Mouse (Mus musculus) gastrocnemius, adult 2 months (tissue): ENCODE measurements around the gene Megf8. TPM values are rescaled to one million over a fixed set of nuclear protein-coding genes. Genes with fewer than 3 reads are reported as not detected.
A peak's percentile ranks its signal among the peaks of the same experiment; 100 is the strongest.

ENCODE experiments used
- DNase-seq: peaks from one replicate; pipeline ENCODE4 v3.0.0; 2022
- H3K27ac ChIP-seq: fragments of 200-600 bp; 2 replicates; pipeline ENCODE4 v1.8.1; 2022; ENCODE audit warnings: mild to moderate bottlenecking
- H3K4me3 ChIP-seq: fragments of 200-600 bp; 2 replicates; pipeline ENCODE4 v1.8.1; 2022; ENCODE audit warnings: mild to moderate bottlenecking, moderate library complexity
- CTCF ChIP-seq: fragments of 200-600 bp; IDR thresholded peaks from 2 replicates; pipeline ENCODE4 v1.8.1; 2022; ENCODE audit warnings: antibody characterized with exemption, mild to moderate bottlenecking, moderate library complexity
- intact Hi-C: fragments of 180-260 bp; cut with DNase I; formaldehyde crosslinking; loops from one replicate; pipeline ENCODE4 v1.15.1; 2025
- total RNA-seq, 2 experiments: library from RNA; stranded (reverse); gene quantifications; 2 replicates each; pipeline ENCODE4 v1.2.3; 2021

Megf8 gene
- total RNA-seq, 2 experiments from 2014 or later = 16.9 to 19.6 TPM

DNA sequence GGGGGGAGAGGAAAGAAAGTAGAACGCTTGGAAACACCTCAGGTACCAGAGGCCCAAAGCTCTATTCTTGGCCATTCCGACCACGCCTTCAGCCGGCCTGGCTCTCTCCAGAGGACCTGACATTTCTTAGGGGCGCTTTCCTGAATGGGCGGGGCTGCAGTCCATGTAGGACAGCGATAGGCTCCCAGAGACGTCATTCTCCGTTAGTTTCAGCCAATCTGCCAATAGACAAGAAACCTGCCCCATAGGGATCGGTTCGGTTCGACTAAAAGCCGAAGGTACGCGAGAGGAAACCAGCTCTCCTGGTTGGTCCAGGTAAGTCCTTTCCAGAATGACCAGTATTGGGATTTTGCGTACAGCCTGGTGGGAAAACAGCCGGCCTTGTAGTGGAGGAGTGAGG, 59.6 kb downstream of the Megf8 start:
- TF ChIP-seq CTCF = no peak
- intact Hi-C loops = no loop called here
- peak overlapping the region; percentile 79 for H3K27ac ChIP-seq

DNA sequence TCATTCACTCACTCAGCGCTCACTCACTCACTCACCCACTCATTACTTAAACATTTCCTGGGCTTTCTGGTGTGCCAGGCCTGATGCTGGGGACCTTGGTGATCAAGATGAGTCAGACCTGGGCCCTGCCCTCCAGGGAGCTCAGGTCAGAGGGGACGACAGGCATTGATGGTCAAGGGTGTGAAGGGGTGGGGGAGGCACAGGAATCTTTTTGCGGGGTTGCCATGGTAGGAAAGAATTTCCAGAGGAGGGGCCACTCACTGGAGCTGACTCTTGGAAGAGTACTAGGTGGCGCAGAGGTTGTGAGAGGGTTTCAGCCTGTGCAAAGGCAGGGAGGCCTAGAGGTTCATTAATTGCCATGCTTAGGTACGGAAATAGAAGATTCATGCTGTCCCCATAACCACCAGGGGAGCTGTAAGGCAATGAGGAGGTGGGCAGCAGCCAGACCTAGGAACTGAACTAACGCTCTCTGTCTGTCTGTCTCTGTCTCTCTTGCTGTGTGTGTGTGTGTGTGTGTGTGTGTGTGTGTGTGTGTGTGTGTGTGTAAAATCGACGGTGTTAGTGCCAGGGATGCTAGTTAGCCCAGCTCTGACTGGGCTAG, 60.2 kb downstream of the Megf8 start:
- no peak for DNase-seq
- Histone ChIP-seq H3K4me3 (peak overlapping the region; percentile 73), H3K27ac (peak overlapping the region; percentile 79; the same call in 1 of the 2 replicates)
- intact Hi-C loops = no loop called here
- TF ChIP-seq CTCF = peak; percentile 27; the same call in 1 of the 2 replicates

More for the DNA sequence above, 59.6 kb downstream of the Megf8 start:
- H3K4me3 ChIP-seq = peak overlapping the region; percentile 73
- DNase-seq = peak; percentile 87

DNA sequence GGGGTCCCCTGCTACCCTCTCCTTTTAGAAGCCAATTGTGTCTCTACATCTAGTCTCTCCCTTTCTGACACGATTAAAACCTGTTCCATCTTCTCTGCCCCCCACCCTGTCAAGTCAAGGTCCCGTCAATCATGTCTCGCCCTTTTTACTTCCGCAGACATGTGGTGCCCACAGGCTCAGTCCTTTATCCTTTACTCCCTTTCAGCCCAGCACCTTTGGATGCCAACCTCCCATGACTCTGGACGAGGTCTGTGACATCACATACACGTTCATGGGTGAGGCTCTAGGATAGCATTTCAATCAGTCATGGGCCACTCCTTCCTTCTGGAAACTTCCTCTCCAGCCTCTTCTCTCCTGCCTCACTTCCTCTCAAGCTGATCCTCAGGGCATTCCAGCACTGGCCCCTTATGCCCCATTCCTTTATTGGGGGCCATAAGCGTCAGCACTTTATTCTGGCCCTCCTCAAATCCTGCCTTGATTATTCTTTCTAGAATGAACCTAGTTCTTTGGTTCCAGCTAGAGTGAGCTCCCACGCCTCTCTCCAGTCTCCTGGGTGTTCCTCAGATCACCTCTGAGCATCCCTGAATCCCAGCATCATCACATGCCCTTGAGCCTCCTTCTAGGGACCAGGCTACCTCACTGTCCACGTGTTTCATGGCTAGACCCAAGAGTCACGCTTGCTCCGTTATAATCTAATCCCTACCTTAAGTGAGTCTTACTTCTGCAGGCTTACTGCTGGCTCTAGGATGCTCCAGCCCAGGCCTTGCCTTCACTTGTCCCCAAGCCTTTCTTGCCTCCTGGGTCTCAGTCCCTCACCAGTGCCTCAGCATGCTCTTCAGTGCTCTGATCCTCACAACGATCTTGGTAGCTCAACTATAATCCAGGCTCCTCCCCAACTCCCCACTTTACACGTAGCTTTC, 61.5 kb downstream of the Megf8 start:
- DNase-seq = no peak
- intact Hi-C loops = no loop called here

DNA sequence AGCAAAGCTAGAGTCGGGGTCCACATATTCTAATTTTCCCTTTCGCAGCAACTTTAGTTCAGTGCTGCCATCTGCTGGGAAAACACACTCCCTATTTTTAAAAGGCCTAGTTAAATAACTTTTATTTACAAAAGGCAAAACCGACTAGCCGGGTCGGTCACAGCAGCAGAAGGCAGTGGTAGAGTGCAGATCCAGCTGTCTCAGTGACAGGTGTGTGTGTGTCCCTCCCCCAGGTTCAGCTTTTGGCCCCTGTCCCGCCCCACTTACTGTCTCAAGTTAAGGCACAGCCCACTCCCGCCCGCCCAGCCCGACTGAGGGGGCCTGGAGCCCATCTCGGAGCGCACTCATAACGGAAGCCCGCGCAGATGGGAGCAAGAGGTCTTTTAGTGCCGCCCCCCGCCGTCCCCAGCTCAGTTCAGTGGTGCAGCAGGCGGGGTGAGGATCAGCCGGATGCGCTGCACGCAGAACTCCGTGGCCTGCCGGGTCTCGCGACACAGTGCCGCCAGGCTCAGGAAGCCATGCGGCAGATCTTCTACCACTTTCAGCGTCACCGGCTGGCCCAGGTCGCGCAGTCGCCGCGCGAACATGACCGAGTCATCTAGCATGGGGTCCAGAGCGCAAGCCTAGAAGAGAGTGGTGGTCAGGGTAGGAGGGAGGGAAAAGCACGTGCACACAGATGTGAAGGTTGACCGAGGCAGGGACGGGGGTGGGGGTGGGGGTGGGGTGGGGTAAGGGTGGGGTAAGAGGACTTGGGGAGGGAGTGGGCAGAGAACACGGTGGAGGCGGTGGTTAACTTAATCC, 62.8 kb downstream of the Megf8 start:
- Histone ChIP-seq H3K27ac (peak overlapping the region; percentile 65), H3K4me3 (peak overlapping the region; percentile 60)
- no peak for DNase-seq
- intact Hi-C loops = loop anchor here (5.0 kb wide), 1 partner anchor 62 kb away; the partner anchor contains the start of gene Megf8
- peak; percentile 60 for TF ChIP-seq CTCF

More for the DNA sequence above, 61.5 kb downstream of the Megf8 start:
- H3K27ac ChIP-seq = no peak overlapping the region
- no peak for TF ChIP-seq CTCF
- no peak overlapping the region for H3K4me3 ChIP-seq

DNA sequence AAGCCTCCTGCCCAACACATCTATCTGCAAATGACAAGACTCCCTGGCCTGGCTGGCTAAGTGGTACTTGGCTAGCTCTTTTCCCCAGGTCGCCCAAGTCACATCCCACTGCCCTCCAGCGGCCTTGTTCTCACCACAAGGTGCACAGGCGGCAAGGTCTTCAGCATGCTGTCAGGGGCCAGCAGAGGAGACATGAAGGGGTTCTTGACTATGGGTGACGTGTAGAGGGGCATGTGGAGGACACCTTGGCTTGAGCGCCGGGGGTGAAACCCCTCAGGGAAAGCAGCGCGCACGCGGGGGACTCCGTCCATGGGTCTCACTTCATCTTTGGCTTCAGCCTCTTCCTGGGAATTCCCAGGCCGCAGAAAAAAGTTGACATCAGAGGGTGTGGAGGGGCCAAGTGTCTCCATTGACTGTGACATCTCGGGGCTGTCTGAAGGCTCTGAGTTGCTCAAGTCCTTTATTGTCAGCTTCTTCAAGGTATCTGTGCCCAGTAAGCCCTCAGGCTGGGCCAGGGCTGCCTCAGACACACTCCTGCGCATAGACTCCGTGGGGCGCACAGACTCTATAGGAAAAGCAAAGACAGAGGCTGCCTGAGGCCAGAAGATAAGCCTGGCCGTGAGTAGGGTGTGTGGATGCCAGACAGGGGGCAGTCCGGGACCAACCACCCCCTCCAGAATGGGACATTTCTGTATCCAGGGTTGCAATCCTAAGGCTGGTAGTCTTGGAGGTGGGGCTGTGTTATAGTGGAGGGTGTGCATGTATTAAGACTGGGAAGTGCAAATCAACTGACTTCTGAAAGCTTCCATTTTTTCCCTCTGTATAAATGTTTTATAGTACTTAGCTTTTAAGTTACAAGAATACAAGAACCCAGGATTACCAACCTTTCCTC, 63.7 kb downstream of the Megf8 start:
- DNase-seq = no peak
- intact Hi-C loops = loop anchor here (5.0 kb wide), 1 partner anchor 63 kb away; the partner anchor contains the start of gene Megf8
- TF ChIP-seq CTCF = no peak
- H3K4me3 ChIP-seq = peak overlapping the region; percentile 60; the same call in 1 of the 2 replicates
- no peak overlapping the region for H3K27ac ChIP-seq

DNA sequence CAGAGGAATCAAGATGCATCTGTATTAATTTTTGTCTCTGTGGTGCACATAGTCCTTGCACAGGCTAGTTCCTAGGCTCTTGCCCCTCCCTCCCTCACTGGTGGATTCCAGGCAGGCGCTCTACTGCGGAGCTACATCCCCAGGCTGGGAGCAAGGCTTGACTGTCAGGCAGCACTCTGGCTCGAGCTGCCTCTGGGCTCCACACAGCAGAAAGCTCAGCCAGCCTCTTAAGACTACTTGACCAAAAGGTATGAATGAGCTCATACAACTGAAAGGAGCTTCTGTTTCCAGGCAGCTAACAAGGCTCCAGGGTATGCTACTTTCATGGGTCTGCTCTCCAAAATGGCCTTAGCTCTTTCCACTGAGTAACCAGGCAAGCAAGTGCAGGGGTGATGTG, 64.3 kb downstream of the Megf8 start:
- DNase-seq = no peak
- H3K27ac ChIP-seq = no peak overlapping the region
- intact Hi-C loops = loop anchor here (5.0 kb wide), 1 partner anchor 64 kb away; the partner anchor contains the start of gene Megf8
- no peak for TF ChIP-seq CTCF
- H3K4me3 ChIP-seq = no peak overlapping the region

DNA sequence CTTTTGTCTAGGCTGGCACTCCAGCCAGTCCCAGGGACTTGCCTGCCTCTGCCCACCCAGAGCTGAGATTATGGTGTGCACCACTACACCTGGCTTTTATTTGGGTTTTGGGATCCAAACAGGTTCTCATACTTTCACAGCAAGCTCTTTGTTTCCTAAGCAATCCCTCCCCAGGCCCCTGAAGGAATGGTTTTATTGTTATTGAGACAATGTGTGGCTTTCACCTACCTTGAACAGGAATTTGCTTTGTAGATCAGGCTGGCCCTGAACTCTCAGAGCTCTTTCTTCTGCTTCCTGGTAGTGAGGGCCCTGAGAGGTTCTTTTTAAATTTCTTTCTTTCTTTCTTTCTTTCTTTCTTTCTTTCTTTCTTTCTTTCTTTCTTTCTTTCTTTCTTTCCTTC, 65.6 kb downstream of the Megf8 start:
- no peak for TF ChIP-seq CTCF
- intact Hi-C loops = loop anchor here (5.0 kb wide), 1 partner anchor 65 kb away; the partner anchor contains the start of gene Megf8
- Histone ChIP-seq H3K27ac (no peak overlapping the region), H3K4me3 (no peak overlapping the region)
- no peak for DNase-seq

DNA sequence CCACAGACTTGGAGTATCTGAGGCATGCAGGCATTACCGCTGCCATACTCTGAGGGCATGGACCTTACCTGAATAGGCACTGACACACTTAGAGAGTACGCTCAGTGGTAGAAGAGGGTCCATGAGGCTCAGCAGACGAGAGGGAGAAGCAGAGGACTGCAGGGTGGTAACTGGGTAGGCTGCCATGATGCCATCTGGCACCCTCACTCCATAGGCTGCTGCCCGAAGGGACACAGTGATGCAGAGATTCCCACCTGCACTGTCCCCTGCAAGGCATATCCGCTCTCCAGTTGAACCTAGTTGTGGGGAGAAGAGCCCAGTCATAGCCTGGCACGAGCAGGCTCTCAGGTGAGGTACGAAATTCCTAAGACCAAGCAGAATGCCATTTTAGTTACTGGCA, 66.4 kb downstream of the Megf8 start:
- TF ChIP-seq CTCF = no peak
- Histone ChIP-seq H3K4me3 (no peak overlapping the region), H3K27ac (no peak overlapping the region)
- no peak for DNase-seq
- intact Hi-C loops = loop anchor here (5.0 kb wide), 1 partner anchor 66 kb away; the partner anchor contains the start of gene Megf8

DNA sequence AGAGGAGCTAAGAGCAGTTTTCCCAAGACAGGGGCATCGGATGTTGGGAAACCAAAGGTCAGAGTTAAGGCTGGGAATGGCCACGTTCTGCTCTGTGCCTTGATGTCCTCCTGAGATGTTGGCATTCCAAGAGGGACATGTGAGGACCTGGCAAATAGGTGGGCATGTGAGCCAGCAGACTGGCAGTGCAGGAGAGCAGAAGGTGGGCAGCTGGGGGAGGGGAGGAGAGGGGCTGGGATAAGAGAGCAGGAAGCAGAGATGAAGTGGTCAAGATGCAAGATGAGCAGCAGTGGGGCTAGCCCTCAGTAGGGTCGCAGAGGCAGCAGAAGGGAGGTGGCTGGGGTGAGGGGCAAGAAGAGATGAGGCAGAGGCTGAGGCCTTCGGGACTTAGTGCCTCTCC, 66.9 kb downstream of the Megf8 start:
- TF ChIP-seq CTCF = no peak
- no peak overlapping the region for H3K27ac ChIP-seq
- no peak for DNase-seq
- intact Hi-C loops = loop anchor here (5.0 kb wide), 1 partner anchor 67 kb away; the partner anchor contains the start of gene Megf8
- no peak overlapping the region for H3K4me3 ChIP-seq

DNA sequence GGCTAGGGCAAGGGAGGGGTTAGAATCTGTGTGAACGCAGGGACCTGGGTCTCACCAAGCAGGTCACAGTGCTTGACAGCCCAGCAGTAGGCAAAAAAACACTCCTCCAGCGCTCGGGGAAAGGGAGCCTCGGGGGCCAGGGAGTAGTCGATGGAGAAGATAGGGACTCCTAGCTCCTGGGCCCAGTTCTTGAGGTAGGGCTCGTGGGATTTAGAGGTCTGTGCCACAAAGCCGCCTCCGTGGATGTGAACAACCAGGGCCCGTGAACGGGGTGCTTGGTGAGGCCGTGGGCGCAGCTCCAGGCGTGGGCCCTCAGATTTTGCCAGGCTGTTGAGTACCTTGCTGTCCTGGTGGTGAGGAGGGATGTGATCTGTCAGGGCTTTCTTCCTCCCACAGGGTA, 67.4 kb downstream of the Megf8 start:
- no peak overlapping the region; the same call in 1 of the 2 replicates for H3K27ac ChIP-seq
- no peak for TF ChIP-seq CTCF

DNA sequence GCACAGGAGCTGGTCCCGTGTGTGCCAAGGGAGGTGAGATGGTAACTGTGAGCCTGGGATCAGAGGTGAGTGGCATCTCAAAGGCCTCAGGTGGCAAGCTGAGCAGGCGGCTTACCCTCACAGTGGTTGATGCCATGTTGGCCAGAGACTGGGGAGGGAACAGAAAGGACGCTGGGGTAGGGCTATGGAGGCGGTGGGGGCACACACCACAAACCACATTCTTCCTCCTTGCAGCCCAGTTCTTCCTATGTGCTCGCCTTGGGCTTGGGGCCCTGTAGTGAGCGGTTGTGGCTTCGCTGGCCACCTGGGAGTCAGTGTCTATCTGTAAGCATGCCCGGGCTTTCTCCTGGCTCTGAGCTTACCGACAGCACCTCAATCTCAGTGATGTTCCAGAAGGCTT, 67.9 kb downstream of the Megf8 start:
- no peak for TF ChIP-seq CTCF
- H3K27ac ChIP-seq = peak overlapping the region; percentile 40; the same call in 1 of the 2 replicates
- DNase-seq = no peak
- peak overlapping the region; percentile 72 for H3K4me3 ChIP-seq
- intact Hi-C loops = loop anchor here (5.0 kb wide), 3 partner anchors 68 to 148 kb away; partner anchors contain the start of genes Gsk3a and Megf8

More for the DNA sequence above, 67.4 kb downstream of the Megf8 start:
- H3K4me3 ChIP-seq = peak overlapping the region; percentile 72; the same call in 1 of the 2 replicates
- intact Hi-C loops = loop anchor here (5.0 kb wide), 1 partner anchor 67 kb away; the partner anchor contains the start of gene Megf8
- DNase-seq = no peak
